Mouse (Mus musculus) mouse embryonic stem cell (cell line): ENCODE measurements around the gene Lipf.

Experiments used
- in situ Hi-C, 2 experiments: fragments of 300-500 bp; cut with MboI; formaldehyde crosslinking; loops; 1 replicate in 1 of 2; 3 replicates in 1 of 2; pipeline ENCODE4 v1.14.3; 2019 to 2020; ENCODE audit warnings: low sequenced_read_pairs in 2 of 2, low pct_unique_long_range_greater_than_20kb in 1 of 2, mixed read lengths in 1 of 2; ENCODE audit not compliant: unreplicated experiment in 1 of 2

Lipf gene

DNA sequence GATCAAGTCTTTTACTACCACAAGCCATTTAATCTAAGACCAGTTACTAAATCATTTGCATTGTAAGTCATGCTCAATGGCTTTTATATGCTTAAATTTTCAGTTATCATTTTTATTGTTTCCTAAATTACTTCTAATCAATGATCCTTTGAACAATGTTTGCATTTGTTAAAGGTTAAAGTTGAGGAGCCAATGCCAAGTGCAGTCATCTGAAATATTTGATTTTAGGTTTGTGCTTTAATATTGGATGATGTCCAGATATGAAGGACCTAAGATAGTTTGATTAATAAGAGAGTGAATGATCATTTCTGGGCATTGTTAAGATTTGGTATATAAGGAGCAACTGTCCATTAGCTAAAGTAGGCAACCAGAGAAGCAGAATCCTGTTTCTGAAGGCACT lies at the start of gene Lipf:
Lipf (plus strand) TSS at position 301 of the 400 bp plus-strand sequence.
- in situ Hi-C loops, result no loop called here

DNA sequence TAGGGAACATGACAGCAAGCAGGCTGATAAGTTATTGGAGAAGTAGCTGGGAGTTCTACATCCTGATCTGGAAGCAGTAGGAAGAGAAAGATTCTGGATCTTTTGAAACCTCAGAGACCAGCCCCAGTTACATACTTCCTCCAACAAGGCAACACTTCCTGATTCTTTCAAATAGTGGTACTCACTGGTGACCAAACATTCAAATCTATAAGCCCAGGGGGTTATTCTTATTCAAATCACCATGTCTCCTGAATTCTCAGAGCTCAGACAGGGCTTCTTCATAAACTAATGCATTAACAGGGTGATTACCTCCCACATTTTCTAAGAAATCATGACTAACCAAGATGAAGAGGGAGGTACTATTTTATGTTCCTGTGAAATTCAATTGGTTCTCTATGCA lies 36.9 kb upstream of the Lipf start:
- in situ Hi-C loops, result no loop called here

DNA sequence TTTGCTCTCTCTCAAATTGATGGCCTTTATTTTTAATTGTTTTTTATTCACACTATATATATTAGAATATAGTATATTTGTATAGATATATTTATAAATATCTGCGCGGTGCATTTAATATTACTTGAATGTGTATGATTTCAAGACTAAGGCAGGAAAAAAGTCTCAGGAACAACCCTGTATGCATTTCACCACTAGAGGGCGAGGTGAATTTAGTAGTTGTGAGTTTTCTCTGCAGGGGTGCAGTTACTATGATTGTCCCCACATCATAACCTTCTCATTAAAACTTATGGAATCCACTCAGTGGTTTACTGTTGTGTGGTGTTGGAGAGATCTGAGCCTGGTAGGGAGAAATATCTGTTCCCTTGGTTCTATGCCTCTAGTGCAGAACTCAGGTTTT lies 18.0 kb downstream of the Lipf start:
- in situ Hi-C loops, result no loop called here

DNA sequence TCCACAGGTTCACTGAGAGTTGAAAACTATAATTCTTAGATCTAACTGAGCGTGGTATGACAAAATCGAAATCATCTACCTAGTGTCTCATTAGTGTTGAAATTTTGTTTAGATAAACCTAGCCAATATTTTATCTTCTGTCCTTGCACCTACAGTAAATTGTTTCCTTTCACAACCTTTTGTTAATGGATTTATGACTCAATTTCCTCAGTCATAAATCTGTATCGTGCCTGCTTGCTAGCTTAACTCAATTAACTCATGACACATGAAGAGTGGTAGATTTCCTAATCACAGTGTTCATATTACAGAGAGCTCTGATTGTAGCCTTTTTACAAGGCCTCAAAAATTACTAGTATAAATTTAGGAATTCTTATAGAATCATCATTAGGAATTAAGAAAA lies 22.1 kb downstream of the Lipf start:
- in situ Hi-C loops, result no loop called here

DNA sequence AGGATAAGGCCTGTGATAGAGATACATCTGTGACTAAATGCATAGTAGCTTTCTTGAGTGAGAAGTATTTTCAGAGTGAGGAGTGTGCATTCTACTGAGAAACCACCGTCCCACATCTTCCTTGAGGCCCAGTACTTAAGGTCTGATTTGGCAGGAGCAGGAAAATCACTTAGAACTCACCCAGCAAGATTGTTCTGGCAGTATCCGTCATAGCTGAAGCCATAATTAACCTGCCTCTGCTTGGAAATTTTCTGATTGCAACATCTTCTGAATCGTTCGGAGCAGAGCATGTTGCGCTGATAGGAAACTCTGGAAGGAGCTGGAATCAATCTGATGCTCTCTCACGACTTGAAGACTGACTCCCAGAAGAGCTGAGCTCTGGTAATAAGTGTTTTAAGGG lies 47.0 kb downstream of the Lipf start, which contains the start of gene Lipk:
Lipk (plus strand) TSS at position 289 of the 400 bp plus-strand sequence.
- in situ Hi-C loops, result no loop called here

DNA sequence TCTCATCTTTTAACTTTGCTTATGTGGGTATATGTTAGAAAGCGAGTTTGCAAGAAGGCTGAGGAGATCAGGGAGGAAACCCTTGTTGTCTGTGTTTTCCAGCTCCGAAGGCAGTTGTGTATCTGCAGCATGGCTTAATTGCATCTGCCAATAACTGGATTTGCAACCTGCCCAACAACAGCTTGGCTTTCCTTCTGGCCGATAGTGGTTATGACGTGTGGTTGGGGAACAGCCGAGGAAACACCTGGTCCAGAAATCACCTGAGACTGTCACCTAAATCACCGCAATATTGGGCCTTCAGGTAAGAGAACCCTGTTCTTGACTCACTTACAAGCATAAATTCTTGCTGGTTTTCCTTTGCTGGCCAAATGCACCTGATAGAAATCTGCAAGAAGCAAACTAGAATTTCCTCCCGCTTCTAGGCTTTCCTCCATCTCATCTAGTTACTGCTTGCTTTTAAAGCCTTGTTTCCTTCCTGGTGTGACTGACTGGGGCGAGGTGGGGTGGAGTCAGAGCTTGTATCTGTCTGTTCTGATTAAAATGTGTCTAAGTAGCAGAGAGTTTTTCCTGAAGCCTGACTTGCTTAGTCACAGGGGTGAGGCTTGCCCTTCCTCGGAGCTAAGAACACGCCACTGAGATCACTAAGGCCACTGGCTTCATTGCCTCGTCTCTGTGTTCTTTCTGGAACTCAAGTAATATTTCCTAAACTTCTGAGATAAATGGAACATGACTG lies 60.6 kb downstream of the Lipf start:
- in situ Hi-C loops, result no loop called here

DNA sequence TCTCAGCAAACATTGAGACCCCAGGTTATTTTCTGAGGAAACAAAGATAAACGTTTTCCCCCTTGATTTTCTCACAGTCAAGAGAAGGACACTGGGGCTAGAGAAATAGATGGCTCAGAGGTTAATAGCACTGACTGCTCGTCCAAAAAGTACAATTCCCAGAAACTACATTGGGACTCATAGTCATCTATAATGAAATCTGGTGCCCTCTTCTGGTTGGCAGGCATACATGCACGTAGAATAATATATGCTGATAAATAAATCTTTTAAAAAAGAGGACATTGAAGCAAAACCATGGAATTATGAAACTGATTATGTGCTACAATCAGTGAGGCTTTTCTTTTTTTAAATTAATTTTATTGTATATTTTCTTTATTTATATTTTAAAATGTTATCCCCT lies 61.8 kb downstream of the Lipf start:
- in situ Hi-C loops, result no loop called here
